Mouse (Mus musculus) ES-E14 (cell line): ENCODE measurements around the gene Tpst2. TPM values are rescaled to one million over a fixed set of nuclear protein-coding genes. Genes with fewer than 3 reads are reported as not detected.

Experiments
- DNase-seq: peaks from one replicate; pipeline ENCODE4 v3.0.0-alpha.2; 2013; ENCODE audit warnings: low read depth, low spot score
- H3K27ac ChIP-seq: 2 replicates; pipeline ENCODE4 v1.5.1; 2012; ENCODE audit warnings: low read depth, mild to moderate bottlenecking, low read length, moderate library complexity, mixed read lengths; ENCODE audit not compliant: poor library complexity, insufficient read depth, severe bottlenecking
- H3K36me3 ChIP-seq: 2 replicates; pipeline ENCODE4 v1.6.1; 2012; ENCODE audit warnings: mild to moderate bottlenecking, low read length, moderate library complexity, mixed read lengths; ENCODE audit not compliant: control insufficient read depth, poor library complexity, insufficient read depth, severe bottlenecking
- H3K4me1 ChIP-seq, 2 experiments: fragments of 150-350 bp in 1 of 2; sonication (generic) in 1 of 2; 2 replicates each; pipeline ENCODE4 v1.6.1; 2012; ENCODE audit warnings: low read length in 2 of 2, mild to moderate bottlenecking in 1 of 2, mixed read lengths in 1 of 2; ENCODE audit not compliant: control insufficient read depth in 2 of 2, insufficient read depth in 2 of 2, poor library complexity in 1 of 2
- H3K4me3 ChIP-seq, 2 experiments: fragments of 150-350 bp in 1 of 2; sonication (generic) in 1 of 2; 2 replicates each; pipeline ENCODE4 v1.5.1; 2012; ENCODE audit warnings: low read length in 2 of 2, low read depth in 1 of 2, mild to moderate bottlenecking in 1 of 2, mixed read lengths in 1 of 2; ENCODE audit not compliant: insufficient read depth in 1 of 2, poor library complexity in 1 of 2, severe bottlenecking in 1 of 2
- H3K9ac ChIP-seq: 2 replicates; pipeline ENCODE4 v1.6.1; 2012; ENCODE audit warnings: low read depth, mild to moderate bottlenecking, low read length, mixed read lengths; ENCODE audit not compliant: poor library complexity, insufficient read depth, severe bottlenecking
- H3K9me3 ChIP-seq: fragments of 150-350 bp; sonication (generic); 2 replicates; pipeline ENCODE4 v1.6.1; 2012; ENCODE audit warnings: low read depth, mild to moderate bottlenecking, low read length; ENCODE audit not compliant: control insufficient read depth, insufficient read depth
- CHD2 ChIP-seq: IDR thresholded peaks from 2 replicates; pipeline ENCODE4 v1.6.1; 2014; ENCODE audit warnings: mild to moderate bottlenecking, low read depth, low read length, inconsistent platforms
- HCFC1 ChIP-seq: IDR thresholded peaks from 2 replicates; pipeline ENCODE4 v1.6.1; 2012; ENCODE audit warnings: low read length, inconsistent platforms, borderline replicate concordance; ENCODE audit not compliant: insufficient read depth
- MAFK ChIP-seq: IDR thresholded peaks from 2 replicates; pipeline ENCODE4 v1.6.1; 2014; ENCODE audit warnings: mild to moderate bottlenecking, low read depth, low read length, inconsistent platforms; ENCODE audit not compliant: insufficient read depth
- ZC3H11A ChIP-seq: IDR thresholded peaks from 2 replicates; pipeline ENCODE4 v1.6.1; 2012; ENCODE audit warnings: low read depth, mild to moderate bottlenecking, inconsistent platforms, low read length, borderline replicate concordance
- ZNF384 ChIP-seq: IDR thresholded peaks from 2 replicates; pipeline ENCODE4 v1.6.1; 2012; ENCODE audit warnings: low read depth, low read length, inconsistent platforms
- in situ Hi-C, 2 experiments: fragments of 600-800 bp; cut with MboI; formaldehyde crosslinking; loops; one replicate each; pipeline ENCODE4 v1.15.1; 2025; ENCODE audit warnings: low sequenced_read_pairs in 2 of 2, inconsistent platforms in 1 of 2; ENCODE audit not compliant: unreplicated experiment in 2 of 2
- total RNA-seq: library from RNA; depleted of rRNA; stranded (reverse); fragments of 300-350 nt; gene quantifications from 2 replicates; pipeline ENCODE4 v1.2.3, GENCODE M21; 2012

Gene Tpst2
- total RNA-seq, 1 experiment: 82.7 TPM

DNA sequence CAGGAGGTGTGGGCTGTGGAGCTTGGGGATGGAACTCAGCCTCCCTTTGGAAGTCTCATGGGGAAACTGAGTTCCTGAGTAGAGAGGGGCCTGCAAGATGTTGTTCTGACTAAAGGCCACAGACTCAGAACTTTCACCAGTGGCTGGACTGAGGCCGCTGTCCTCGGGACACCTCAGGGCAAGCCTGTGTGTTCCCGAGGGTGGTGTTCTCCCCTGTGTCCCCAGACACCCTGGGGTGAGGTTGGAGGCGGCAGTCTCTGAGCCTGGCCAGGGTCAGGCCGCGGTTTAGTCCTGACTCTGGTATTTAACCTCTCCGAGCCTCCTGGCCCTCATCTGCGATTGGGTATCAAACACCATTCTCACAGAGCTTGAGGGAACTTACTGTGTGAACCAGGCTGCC, 19.1 kb downstream of the Tpst2 start:
- TF ChIP-seq HCFC1 (no peak), ZNF384 (no peak), MAFK (no peak), ZC3H11A (no peak), CHD2 (no peak)
- Histone ChIP-seq H3K4me1 (peaks cover 8 to 54% of the 10 kb centered on the region in 2 experiments), H3K9me3 (no peaks in the 10 kb centered on the region), H3K36me3 (0 out of 2 replicates have a peak, but pooled peaks cover 2% of the 10 kb centered on the region), H3K4me3 (no peak overlapping the region), H3K9ac (no peak overlapping the region), H3K27ac (no peak overlapping the region)
- no peak for DNase-seq
- in situ Hi-C loops: no loop called here

DNA sequence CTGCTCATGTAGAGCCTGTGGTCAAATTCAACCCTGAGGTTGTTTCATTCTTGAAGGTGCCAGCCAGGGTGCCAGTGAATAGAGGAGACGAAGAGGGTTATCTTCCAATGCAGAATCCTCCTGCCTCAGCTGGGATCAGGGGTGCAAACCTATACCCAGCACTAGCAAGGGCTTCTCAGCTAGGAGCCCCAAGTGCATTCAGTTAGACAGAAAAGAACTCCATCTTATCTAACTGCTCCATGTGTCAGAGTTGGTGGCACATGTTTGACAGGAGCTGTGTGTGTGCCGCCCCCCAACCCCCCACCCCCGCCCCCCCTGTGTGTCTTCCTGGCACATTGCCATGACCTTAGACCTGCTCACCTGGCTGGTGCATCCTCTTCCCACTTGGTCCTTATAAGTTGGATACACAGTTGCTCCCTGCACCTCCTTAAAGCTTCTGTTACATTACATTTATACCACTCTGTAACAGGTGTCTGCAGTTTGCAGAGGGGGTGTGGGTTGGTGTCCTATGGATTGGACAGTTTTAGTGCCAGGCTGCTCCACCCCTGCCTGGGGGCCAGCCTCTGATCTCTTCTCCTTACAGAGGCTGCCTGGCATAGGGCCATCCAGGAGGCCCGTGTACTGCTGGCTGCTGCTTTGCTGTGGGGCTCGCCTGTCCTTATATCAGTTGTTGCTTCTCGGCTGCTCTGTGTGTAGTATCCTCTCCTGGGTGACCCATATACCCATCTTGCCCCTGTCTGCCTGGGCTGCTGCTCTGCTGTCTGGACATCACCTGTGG, 20.1 kb downstream of the Tpst2 start:
- peaks cover 8 to 43% of the 10 kb centered on the region in 2 experiments for H3K4me1 ChIP-seq
- in situ Hi-C loops: no loop called here
- no peak overlapping the region for H3K27ac ChIP-seq

DNA sequence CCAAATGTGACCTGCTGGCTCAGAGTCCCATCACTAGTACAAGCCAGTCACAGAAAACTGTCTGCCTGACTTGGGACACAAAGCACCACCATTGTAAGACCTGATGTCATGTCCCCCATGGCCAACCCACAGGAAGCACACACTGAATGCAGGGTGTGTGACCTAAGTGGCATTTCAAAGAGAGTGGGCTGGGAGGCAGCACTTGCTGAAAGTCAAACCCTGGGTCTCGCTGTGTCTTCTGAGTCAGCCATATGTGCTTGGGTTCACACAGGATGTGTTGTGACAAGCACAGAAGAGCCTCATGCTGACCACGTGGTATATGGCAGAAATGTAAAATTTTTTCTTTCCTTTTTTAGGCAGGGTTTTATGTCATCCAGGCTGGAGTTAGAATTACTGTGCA, 20.8 kb downstream of the Tpst2 start:
- Histone ChIP-seq H3K36me3 (0 out of 2 replicates have a peak, but pooled peaks cover 2% of the 10 kb centered on the region), H3K4me1 (peaks cover 8 to 43% of the 10 kb centered on the region in 2 experiments), H3K27ac (no peak overlapping the region), H3K4me3 (no peak overlapping the region), H3K9me3 (no peaks in the 10 kb centered on the region), H3K9ac (no peak overlapping the region)
- DNase-seq: no peak
- no peak for TF ChIP-seq MAFK
- no peak for TF ChIP-seq ZNF384
- TF ChIP-seq ZC3H11A: no peak
- no peak for TF ChIP-seq CHD2
- no peak for TF ChIP-seq HCFC1
- in situ Hi-C loops: no loop called here

More for the DNA sequence above, 20.1 kb downstream of the Tpst2 start:
- DNase-seq: no peak
- no peak overlapping the region for H3K4me3 ChIP-seq
- H3K9ac ChIP-seq: no peak overlapping the region
- TF ChIP-seq ZNF384 (no peak), ZC3H11A (no peak), CHD2 (no peak), MAFK (no peak), HCFC1 (no peak)
- H3K36me3 ChIP-seq: 0 out of 2 replicates have a peak, but pooled peaks cover 2% of the 10 kb centered on the region
- no peaks in the 10 kb centered on the region for H3K9me3 ChIP-seq

DNA sequence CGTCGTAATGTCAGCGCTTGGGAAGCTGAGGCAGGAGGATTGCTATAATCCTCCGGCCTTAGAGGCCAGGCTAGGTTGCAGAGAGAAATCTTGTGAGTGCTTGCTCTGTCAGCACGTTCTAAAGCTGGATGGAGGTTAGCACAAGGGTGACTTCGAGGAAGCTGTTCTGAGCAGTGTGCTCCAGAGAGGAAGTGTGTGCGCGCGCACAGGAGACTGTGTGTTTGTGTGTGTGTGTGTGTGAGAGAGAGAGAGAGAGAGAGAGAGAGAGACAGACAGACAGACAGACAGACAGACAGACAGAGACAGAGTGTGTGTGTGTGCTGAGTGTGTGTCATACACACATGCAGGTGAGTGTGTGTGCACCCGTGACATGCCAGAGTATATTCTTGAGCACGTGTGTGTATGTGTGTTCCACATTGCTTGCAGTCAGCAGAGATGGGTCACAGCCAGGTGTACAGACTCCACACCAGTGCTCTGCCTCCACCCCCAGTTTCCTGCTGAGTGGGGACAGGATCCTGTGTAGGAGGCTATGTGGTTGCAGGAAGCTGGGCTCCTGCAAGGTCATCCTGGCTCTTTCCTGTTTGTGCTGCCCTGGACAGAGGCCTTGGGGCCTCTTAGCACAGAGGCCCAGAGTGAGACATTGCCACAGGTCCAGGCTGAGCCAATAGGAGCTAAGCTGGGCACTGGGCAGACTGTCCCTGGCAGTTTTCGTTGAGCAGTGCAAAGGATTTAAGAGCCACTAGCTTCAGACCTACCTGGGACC, 21.9 kb downstream of the Tpst2 start:
- TF ChIP-seq ZC3H11A (no peak), CHD2 (no peak), ZNF384 (no peak), HCFC1 (no peak), MAFK (no peak)
- in situ Hi-C loops: no loop called here
- 0 out of 2 replicates have a peak, but pooled peaks cover 4% of the 10 kb centered on the region for H3K36me3 ChIP-seq
- H3K9me3 ChIP-seq: no peaks in the 10 kb centered on the region
- no peak overlapping the region for H3K9ac ChIP-seq
- peaks cover 8 to 43% of the 10 kb centered on the region in 2 experiments for H3K4me1 ChIP-seq
- DNase-seq: no peak
- no peak overlapping the region for H3K4me3 ChIP-seq
- H3K27ac ChIP-seq: no peak overlapping the region
